Comparison of ENCODE assay signal across 20 mouse cellular contexts in the genomic region with DNA sequence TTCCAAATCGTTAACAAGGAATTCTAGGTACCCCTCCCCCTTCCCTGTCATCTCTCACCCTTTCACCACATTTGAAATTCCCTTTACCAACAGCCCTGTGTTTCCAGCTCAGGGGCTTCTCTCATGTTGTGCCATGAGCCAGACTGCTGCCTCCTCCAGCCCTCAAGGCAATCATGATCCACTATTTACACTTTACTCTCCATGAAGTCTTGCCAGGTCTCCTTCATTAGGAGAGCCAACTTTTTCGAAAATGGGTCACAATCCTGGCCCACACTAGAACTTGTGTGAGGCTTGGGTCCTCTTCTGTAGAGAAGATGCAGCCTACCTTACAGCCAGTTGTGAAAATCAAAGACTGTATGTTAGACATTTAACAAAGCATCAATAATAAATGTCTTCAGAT.
"Had no signal": no experiment of that assay in that cellular context is flagged by ENCODE, and none has a peak within 500 bp of the region (broad histone marks: within the 10 kb centered on the region; RNA-seq: fewer than 3 reads in every experiment).

No protein-coding gene starts in this region.

- H3K27ac ChIP-seq: layer of hippocampus, adult 2 months; limb, embryonic 10.5 days; limb, embryonic 13.5 days; liver, embryonic 14.5 days; lung, embryonic 15.5 days; midbrain, embryonic 10.5 days; midbrain, embryonic 13.5 days; neural tube, embryonic 13.5 days had no signal

- H3K9me3 ChIP-seq: limb, embryonic 10.5 days; limb, embryonic 13.5 days; lung, embryonic 15.5 days; megakaryocyte, embryonic 14.5 days; midbrain, embryonic 10.5 days; midbrain, embryonic 13.5 days; neural tube, embryonic 13.5 days had no signal

- DNase-seq: kidney, adult 18-20 months; kidney, adult 9 months; kidney, postnatal 14 days; layer of hippocampus, adult 9-11 months; lung, adult 18-20 months; lung, postnatal 10 days; lung, postnatal 36 days; thymus, adult 18-20 months; thymus, postnatal 36 days had no signal

- H3K4me3 ChIP-seq: layer of hippocampus, adult 2 months; limb, embryonic 10.5 days; limb, embryonic 13.5 days; lung, embryonic 15.5 days; megakaryocyte, embryonic 14.5 days; midbrain, embryonic 10.5 days; midbrain, embryonic 13.5 days; myocyte; neural tube, embryonic 13.5 days had no signal

- H3K27me3 ChIP-seq: limb, embryonic 13.5 days; lung, embryonic 15.5 days; megakaryocyte, embryonic 14.5 days; midbrain, embryonic 13.5 days; neural tube, embryonic 13.5 days had no signal

- H3K9ac ChIP-seq: limb, embryonic 13.5 days; liver, embryonic 14.5 days; lung, embryonic 15.5 days; midbrain, embryonic 13.5 days; neural tube, embryonic 13.5 days had no signal

- H3K36me3 ChIP-seq: lung, embryonic 15.5 days; neural tube, embryonic 13.5 days had no signal

- ATAC-seq: midbrain, embryonic 13.5 days; midbrain, embryonic 16.5 days had no signal

- H3K4me2 ChIP-seq: limb, embryonic 13.5 days; lung, embryonic 15.5 days; midbrain, embryonic 13.5 days; neural tube, embryonic 13.5 days had no signal
